Comparison of ENCODE assay signal across 10 mouse cellular contexts in genomic region chr7:141466045-141466394, GRCm38 (mm10). TPM values are rescaled to one million over a fixed set of nuclear protein-coding genes. Genes with fewer than 3 reads are reported as not detected.
A peak's percentile ranks its signal among the peaks of the same experiment; 100 is the strongest.
DNase-seq lines count a peak whose midpoint lies in the region; ATAC-seq and TF ChIP-seq lines count a peak whose summit lies in the region.
"Had no signal": no experiment of that assay in that cellular context is flagged by ENCODE, and none has a peak within 500 bp of the region (broad histone marks: within the 10 kb centered on the region; RNA-seq: fewer than 3 reads in every experiment).

No protein-coding gene starts in this region.

- peak; percentile 61 to 72 for DNase-seq in heart, adult 2 months
- no peak for DNase-seq in heart, adult 8-10 months (ENCODE audit: low spot score)
- DNase-seq in Muller cell, postnatal 12 days (ENCODE audit: inconsistent ontology term), result peak; percentile 55
- no peak for DNase-seq in embryonic facial prominence, embryonic 14.5 days (ENCODE audit: low spot score)
- no peak for DNase-seq in limb, embryonic 10.5 days (ENCODE audit: low spot score)
- DNase-seq in layer of hippocampus, adult 18-20 months (ENCODE audit: low spot score in 2 of 2), result no peak
- no peak for DNase-seq in layer of hippocampus, postnatal 14 days (ENCODE audit: low spot score in 2 of 2)
- no peak for DNase-seq in yolk sac, embryonic 10.5 days (ENCODE audit: low spot score)

- H3K9me3 ChIP-seq in embryonic facial prominence, embryonic 14.5 days (ENCODE audit: control insufficient read depth, low read length), result no peaks in the 10 kb centered on the region
- no peaks in the 10 kb centered on the region for H3K9me3 ChIP-seq in limb, embryonic 10.5 days (replicated peaks)
- H3K9me3 ChIP-seq: embryonic facial prominence, embryonic 12.5 days; G1E had no signal

- no peak for ATAC-seq in embryonic facial prominence, embryonic 14.5 days (ENCODE audit: low read depth)

- H3K27ac ChIP-seq in heart, adult 2 months, result peak overlapping the region; percentile 63
- no peak overlapping the region for H3K27ac ChIP-seq in embryonic facial prominence, embryonic 14.5 days (replicated peaks; ENCODE audit: low read depth, low read length)
- H3K27ac ChIP-seq in limb, embryonic 10.5 days, result peak overlapping the region; percentile 66; the same call in 1 of the 2 replicates

- H3K27me3 ChIP-seq in heart, adult 2 months (ENCODE audit: control insufficient read depth, insufficient read depth, low read length), result no peaks in the 10 kb centered on the region
- H3K27me3 ChIP-seq in embryonic facial prominence, embryonic 14.5 days (replicated peaks; ENCODE audit: control insufficient read depth, insufficient read depth, low read length), result peaks cover 51% of the 10 kb centered on the region
- H3K27me3 ChIP-seq in limb, embryonic 10.5 days (ENCODE audit: low read depth, poor library complexity, severe bottlenecking), result peaks cover 59% of the 10 kb centered on the region

- TF ChIP-seq EP300 in heart, adult 2 months (IDR thresholded peaks at IDR 0.05; ENCODE audit: insufficient read depth, low read depth, low read length), result no peak

- 34% methylated on average over 7 of the region's 7 CpGs for WGBS in heart, adult 2 months
- 77% methylated on average over 7 of the region's 7 CpGs for WGBS in embryonic facial prominence, embryonic 14.5 days
- WGBS in limb, embryonic 10.5 days, result 72% methylated on average over 7 of the region's 7 CpGs

- peak; percentile 47; the same call in 1 of the 2 replicates for TF ChIP-seq POLR2A in heart, adult 2 months (IDR thresholded peaks at IDR 0.05; ENCODE audit: insufficient read depth, low read depth, low read length)

- no peaks in the 10 kb centered on the region; the same call in 1 of the 2 replicates for H3K36me3 ChIP-seq in heart, adult 2 months (ENCODE audit: control insufficient read depth, insufficient read depth, low read length)
- H3K36me3 ChIP-seq in embryonic facial prominence, embryonic 14.5 days (ENCODE audit: control insufficient read depth, insufficient read depth, low read length), result peaks cover 17% of the 10 kb centered on the region
- peaks cover 20% of the 10 kb centered on the region for H3K36me3 ChIP-seq in limb, embryonic 10.5 days

- peaks cover 23% of the 10 kb centered on the region for H3K4me1 ChIP-seq in heart, adult 2 months (ENCODE audit: control insufficient read depth, insufficient read depth, low read length)
- H3K4me1 ChIP-seq in embryonic facial prominence, embryonic 14.5 days (ENCODE audit: control insufficient read depth, insufficient read depth, low read length), result peaks cover 47% of the 10 kb centered on the region
- H3K4me1 ChIP-seq in limb, embryonic 10.5 days, result peaks cover 89% of the 10 kb centered on the region

- no peaks in the 10 kb centered on the region; the same call in 1 of the 2 replicates for H3K79me2 ChIP-seq in heart, adult 2 months (replicated peaks; ENCODE audit: control insufficient read depth, insufficient read depth, low read length)

- H3K4me2 ChIP-seq in embryonic facial prominence, embryonic 14.5 days (ENCODE audit: low read depth, low read length), result peak overlapping the region; percentile 51; the same call in 1 of the 2 replicates

- H3K4me3 ChIP-seq in heart, adult 2 months, result no peak overlapping the region
- H3K4me3 ChIP-seq in embryonic facial prominence, embryonic 14.5 days (ENCODE audit: low read depth, low read length), result no peak overlapping the region
- H3K4me3 ChIP-seq in limb, embryonic 10.5 days, result peak overlapping the region; percentile 40; the same call in 1 of the 2 replicates

- H3K9ac ChIP-seq in heart, adult 2 months (ENCODE audit: low read depth, low read length), result 0 out of 2 replicates have a peak overlapping the region, but pooled peaks have one; percentile 6
- no peak overlapping the region for H3K9ac ChIP-seq in embryonic facial prominence, embryonic 14.5 days (ENCODE audit: low read depth, low read length)
- H3K9ac ChIP-seq: embryonic facial prominence, embryonic 12.5 days had no signal

- intact Hi-C loops in heart, adult 2 months (cut with DNase I), result no loop called here

- TF ChIP-seq CTCF in heart, adult 2 months (IDR thresholded peaks at IDR 0.05), result no peak

RNA-seq across cellular contexts. Expression of gene Cd151, which starts 1.2 kb away (rescaled TPM):
- 100 to 1,000 TPM; 272 to 334 TPM for total RNA-seq in heart, adult 2 months (2021)
- polyA plus RNA-seq in heart, adult 2 months (2012; rRNA removed), result 395 and 491 TPM in 2 replicates
- total RNA-seq in heart, adult 8-10 months (2022), result 100 to 1,000 TPM; 331 to 351 (median 345) TPM
- polyA plus RNA-seq in embryonic facial prominence, embryonic 14.5 days (2014; fragmentation: Nextera tagmentation; extraction: Ambion mirVana), result 54.9 and 60.7 TPM in 2 replicates
- polyA plus RNA-seq in limb, embryonic 10.5 days (2016; fragmentation: Nextera tagmentation; extraction: Ambion mirVana), result 14.0 and 15.8 TPM in 2 replicates
- 10 to 100 TPM; 24.2 to 26.0 TPM for total RNA-seq in layer of hippocampus, adult 18-20 months (2021)
- 10 to 100 TPM; 29.5 to 33.8 TPM for total RNA-seq in layer of hippocampus, postnatal 14 days (2021)

RNA-seq across cellular contexts. Expression of gene Cracr2b, which starts 5.1 kb away (rescaled TPM):
- 10 to 100 TPM; 15.4 to 19.4 TPM for total RNA-seq in heart, adult 2 months (2021)
- polyA plus RNA-seq in heart, adult 2 months (2012; rRNA removed), result 23.8 and 35.0 TPM in 2 replicates
- 10 to 100 TPM; 17.7 to 24.2 (median 19.1) TPM for total RNA-seq in heart, adult 8-10 months (2022)
- 6.6 and 10.3 TPM in 2 replicates for polyA plus RNA-seq in embryonic facial prominence, embryonic 14.5 days (2014; fragmentation: Nextera tagmentation; extraction: Ambion mirVana)
- 7.0 and 7.8 TPM in 2 replicates for polyA plus RNA-seq in limb, embryonic 10.5 days (2016; fragmentation: Nextera tagmentation; extraction: Ambion mirVana)
- 1 to 10 TPM; 3.3 TPM for total RNA-seq in layer of hippocampus, adult 18-20 months (2021)
- 1 to 10 TPM; 5.5 to 6.6 TPM for total RNA-seq in layer of hippocampus, postnatal 14 days (2021)
- polyA plus RNA-seq: G1E had no signal

RNA-seq across cellular contexts. Expression of gene Polr2l, which starts 8.9 kb away (rescaled TPM):
- total RNA-seq in heart, adult 2 months (2021), result 10 to 100 TPM; 71.7 to 82.8 TPM
- 62.6 and 64.4 TPM in 2 replicates for polyA plus RNA-seq in heart, adult 2 months (2012; rRNA removed)
- total RNA-seq in heart, adult 8-10 months (2022), result 10 to 100 TPM; 75.5 to 93.4 (median 84.3) TPM
- polyA plus RNA-seq in embryonic facial prominence, embryonic 14.5 days (2014; fragmentation: Nextera tagmentation; extraction: Ambion mirVana), result 59.3 and 65.2 TPM in 2 replicates
- polyA plus RNA-seq in limb, embryonic 10.5 days (2016; fragmentation: Nextera tagmentation; extraction: Ambion mirVana), result 77.2 and 86.8 TPM in 2 replicates
- 10 to 100 TPM; 39.2 to 42.8 TPM for total RNA-seq in layer of hippocampus, adult 18-20 months (2021)
- total RNA-seq in layer of hippocampus, postnatal 14 days (2021), result 10 to 100 TPM; 43.9 to 50.4 TPM

RNA-seq across cellular contexts. Expression of gene Tspan4, which starts 9.0 kb away (rescaled TPM):
- total RNA-seq in heart, adult 2 months (2021), result 10 to 100 TPM; 17.1 to 40.0 TPM
- polyA plus RNA-seq in heart, adult 2 months (2012; rRNA removed), result 61.9 and 77.5 TPM in 2 replicates
- total RNA-seq in heart, adult 8-10 months (2022), result 10 to 100 TPM; 25.8 to 45.3 (median 42.8) TPM
- polyA plus RNA-seq in embryonic facial prominence, embryonic 14.5 days (2014; fragmentation: Nextera tagmentation; extraction: Ambion mirVana), result 85.1 and 86.2 TPM in 2 replicates
- 25.0 and 36.9 TPM in 2 replicates for polyA plus RNA-seq in limb, embryonic 10.5 days (2016; fragmentation: Nextera tagmentation; extraction: Ambion mirVana)
- 10 to 100 TPM; 11.3 to 11.7 TPM for total RNA-seq in layer of hippocampus, adult 18-20 months (2021)
- 10 to 100 TPM; 24.5 to 28.7 TPM for total RNA-seq in layer of hippocampus, postnatal 14 days (2021)

RNA-seq across cellular contexts. Expression of gene Pnpla2, which starts 11.0 kb away (rescaled TPM):
- 100 to 1,000 TPM; 398 to 572 TPM for total RNA-seq in heart, adult 2 months (2021)
- 597 and 669 TPM in 2 replicates for polyA plus RNA-seq in heart, adult 2 months (2012; rRNA removed)
- 100 to 1,000 TPM; 419 to 549 (median 431) TPM for total RNA-seq in heart, adult 8-10 months (2022)
- 16.9 and 20.4 TPM in 2 replicates for polyA plus RNA-seq in embryonic facial prominence, embryonic 14.5 days (2014; fragmentation: Nextera tagmentation; extraction: Ambion mirVana)
- polyA plus RNA-seq in limb, embryonic 10.5 days (2016; fragmentation: Nextera tagmentation; extraction: Ambion mirVana), result 11.6 and 12.4 TPM in 2 replicates
- 10 to 100 TPM; 29.9 to 35.6 TPM for total RNA-seq in layer of hippocampus, adult 18-20 months (2021)
- total RNA-seq in layer of hippocampus, postnatal 14 days (2021), result 10 to 100 TPM; 32.4 to 36.6 TPM

Comparison
In these comparisons a context has a peak if more than half of its experiments do, and no peak if none do; other contexts are left out.
1. DNase-seq: peak in heart, adult 2 months (2 of 2) and Muller cell, postnatal 12 days (single experiment); none in heart, adult 8-10 months (single experiment), embryonic facial prominence, embryonic 14.5 days (single experiment), limb, embryonic 10.5 days (single experiment), layer of hippocampus, adult 18-20 months (0 of 2), layer of hippocampus, postnatal 14 days (0 of 2) and yolk sac, embryonic 10.5 days (single experiment).
2. RNA of gene Cd151, which starts 1.2 kb away (total RNA-seq): 331 to 351 TPM in heart, adult 8-10 months and 272 to 334 TPM in heart, adult 2 months; 29.5 to 33.8 TPM in layer of hippocampus, postnatal 14 days and 24.2 to 26.0 TPM in layer of hippocampus, adult 18-20 months; every median in the first group is over 4 times any median in the second.